Mouse (Mus musculus) kidney, postnatal 0 days (tissue): ENCODE measurements around the gene Hist3h2a. TPM values are rescaled to one million over a fixed set of nuclear protein-coding genes. Genes with fewer than 3 reads are reported as not detected.
A peak's percentile ranks its signal among the peaks of the same experiment; 100 is the strongest.
"Not testable (repeated sequence)": the region's sequence is repeated elsewhere in the genome, so short reads cannot be mapped to it uniquely, and the experiment has no call there.

ENCODE experiments used
- ATAC-seq: fragments of 200-750 bp; cut with Nextera tagmentation; replicated peaks from 2 replicates; pipeline ENCODE4 v1.8.0; 2017; ENCODE audit warnings: low read depth, moderate number of reproducible peaks, moderate TSS enrichment, moderate library complexity; ENCODE audit not compliant: low FRiP score
- DNase-seq: peaks from one replicate; pipeline ENCODE4 v3.0.0-alpha.2; 2016; ENCODE audit warnings: low spot score
- H3K27ac ChIP-seq: fragments of 300-500 bp; sonication (generic); 2 replicates; pipeline ENCODE4 v1.5.1; 2014; ENCODE audit warnings: mild to moderate bottlenecking
- H3K27me3 ChIP-seq: fragments of 300-500 bp; sonication (generic); 2 replicates; pipeline ENCODE4 v1.6.1; 2014; ENCODE audit warnings: low read length, mixed read lengths; ENCODE audit not compliant: insufficient read depth
- H3K36me3 ChIP-seq: fragments of 300-500 bp; sonication (generic); 2 replicates; pipeline ENCODE4 v1.6.1; 2014; ENCODE audit warnings: low read length, mixed read lengths; ENCODE audit not compliant: insufficient read depth
- H3K4me1 ChIP-seq: fragments of 300-500 bp; sonication (generic); replicated peaks from 2 replicates; pipeline ENCODE4 v1.6.1; 2014; ENCODE audit warnings: antibody characterized with exemption, low read length, mixed read lengths; ENCODE audit not compliant: insufficient read depth
- H3K4me2 ChIP-seq: fragments of 300-500 bp; sonication (generic); 2 replicates; pipeline ENCODE4 v1.6.1; 2014; ENCODE audit warnings: mild to moderate bottlenecking, low read length, moderate library complexity, mixed read lengths
- H3K4me3 ChIP-seq: fragments of 300-500 bp; sonication (generic); replicated peaks from 2 replicates; pipeline ENCODE4 v1.5.1; 2014; ENCODE audit warnings: low read depth, low read length
- H3K9ac ChIP-seq: fragments of 300-500 bp; sonication (generic); 2 replicates; pipeline ENCODE4 v1.6.1; 2014; ENCODE audit warnings: low read depth, low read length
- H3K9me3 ChIP-seq: fragments of 300-500 bp; sonication (generic); replicated peaks from 2 replicates; pipeline ENCODE4 v1.6.1; 2016; ENCODE audit warnings: low read length, inconsistent platforms, mixed read lengths
- CTCF ChIP-seq: IDR thresholded peaks from 2 replicates; pipeline ENCODE4 v1.5.1; 2016; ENCODE audit warnings: antibody characterized with exemption, low read depth, mild to moderate bottlenecking, moderate library complexity
- WGBS: fragments of 180-500 bp; shearing (Covaris S2); extraction: QIAGEN DNeasy Blood & Tissue Kit; methylation state at CpG from one replicate; pipeline ENCODE4 v1.1.7; 2014; 5-methylcytosine and 5-hydroxymethylcytosine counted together
- polyA plus RNA-seq: library from polyadenylated mRNA; unstranded; fragments of >200 nt; fragmentation: Nextera tagmentation; extraction: Ambion mirVana; gene quantifications from 2 replicates; pipeline ENCODE4 v1.2.1, GENCODE M21; 2015

Gene Hist3h2a
- polyA plus RNA-seq, 1 experiment from 2014 or later: 40.9 TPM

- ATAC-seq: no peak
- no peaks in the 10 kb centered on the region for H3K9me3 ChIP-seq
- no peaks in the 10 kb centered on the region for H3K36me3 ChIP-seq
- H3K9ac ChIP-seq: peak overlapping the region; percentile 47; the same call in 1 of the 2 replicates
- H3K27ac ChIP-seq: peak overlapping the region; percentile 61
- H3K27me3 ChIP-seq: no peaks in the 10 kb centered on the region; the same call in 1 of the 2 replicates
- WGBS: 9% methylated on average over 20 of the region's 20 CpGs
- DNase-seq: peak; percentile 72
- peak overlapping the region; percentile 38 for H3K4me3 ChIP-seq
- 0 out of 2 replicates have a peak, but pooled peaks cover 3% of the 10 kb centered on the region for H3K4me1 ChIP-seq
- H3K4me2 ChIP-seq: peak overlapping the region; percentile 63
- TF ChIP-seq CTCF: no peak
Measured at GRCm38 (mm10) chr11:58949480-58950431, 4.7 kb upstream of the Hist3h2a start.

GRCm38 (mm10) chr11:58951210-58951609 lies 3.3 kb upstream of the Hist3h2a start:
- ATAC-seq (no peak), DNase-seq (no peak)
- Histone ChIP-seq H3K9me3 (no peaks in the 10 kb centered on the region), H3K36me3 (no peaks in the 10 kb centered on the region), H3K27ac (no peak overlapping the region), H3K4me3 (no peak overlapping the region), H3K4me1 (0 out of 2 replicates have a peak, but pooled peaks cover 3% of the 10 kb centered on the region), H3K27me3 (no peaks in the 10 kb centered on the region; the same call in 1 of the 2 replicates), H3K9ac (no peak overlapping the region), H3K4me2 (no peak overlapping the region)
- WGBS: 62% methylated on average over 5 of the region's 5 CpGs
- TF ChIP-seq CTCF: no peak

- Histone ChIP-seq H3K9ac (peak overlapping the region; percentile 56), H3K27me3 (no peaks in the 10 kb centered on the region; the same call in 1 of the 2 replicates), H3K4me2 (peak overlapping the region; percentile 66), H3K4me1 (peaks cover 10% of the 10 kb centered on the region; the same call in 1 of the 2 replicates), H3K4me3 (peak overlapping the region; percentile 76), H3K9me3 (no peaks in the 10 kb centered on the region), H3K36me3 (no peaks in the 10 kb centered on the region), H3K27ac (peak overlapping the region; percentile 97)
- DNase-seq: peak; percentile 44
- no peak for TF ChIP-seq CTCF
- ATAC-seq: peak; percentile 29
- 1% methylated on average over 33 of the region's 33 CpGs for WGBS
Measured at GRCm38 (mm10) chr11:58953351-58954169, 925 bp upstream of the Hist3h2a start.

GRCm38 (mm10) chr11:58954170-58954419 lies 390 bp upstream of the Hist3h2a start:
- peak overlapping the region; percentile 66 for H3K4me2 ChIP-seq
- peak overlapping the region; percentile 97 for H3K27ac ChIP-seq
- peak overlapping the region; percentile 76 for H3K4me3 ChIP-seq
- peak; percentile 15; the same call in 1 of the 2 replicates for ATAC-seq
- H3K27me3 ChIP-seq, H3K9me3 ChIP-seq, DNase-seq, H3K36me3 ChIP-seq: not testable (repeated sequence)
- peak overlapping the region; percentile 56; the same call in 1 of the 2 replicates for H3K9ac ChIP-seq
- WGBS: 0% methylated on average over 11 of the region's 17 CpGs
- peaks cover 10% of the 10 kb centered on the region; the same call in 1 of the 2 replicates for H3K4me1 ChIP-seq

- no peaks in the 10 kb centered on the region for H3K9me3 ChIP-seq
- ATAC-seq (no peak; the same call in 1 of the 2 replicates), DNase-seq (peak; percentile 82)
- no peak; the same call in 1 of the 2 replicates for TF ChIP-seq CTCF
- peak overlapping the region; percentile 76 for H3K4me3 ChIP-seq
- no peaks in the 10 kb centered on the region; the same call in 1 of the 2 replicates for H3K27me3 ChIP-seq
- H3K4me2 ChIP-seq: peak overlapping the region; percentile 66
- H3K9ac ChIP-seq: peak overlapping the region; percentile 87
- no peaks in the 10 kb centered on the region for H3K36me3 ChIP-seq
- under 1% methylated on average over 20 of the region's 20 CpGs for WGBS
- H3K4me1 ChIP-seq: peaks cover 10% of the 10 kb centered on the region; the same call in 1 of the 2 replicates
- peak overlapping the region; percentile 97 for H3K27ac ChIP-seq
Measured at GRCm38 (mm10) chr11:58955143-58955867, 820 bp downstream of the Hist3h2a start.
